Mouse (Mus musculus): ENCODE results near the gene B020031M17Rik. TPM values are rescaled to one million over a fixed set of nuclear protein-coding genes. Genes with fewer than 3 reads are reported as not detected.

Gene B020031M17Rik
- total RNA-seq (2023) = not detected

GRCm38 (mm10) chr13:119950706-119951105 is at the start of gene B020031M17Rik:
B020031M17Rik (minus strand) TSS chr13:119950806.

GRCm38 (mm10) chr13:119929172-119929571 is 21.4 kb downstream of the B020031M17Rik start, which contains the start of gene Gm21761:
Gm21761 (minus strand) TSS chr13:119929272.

Other genes starting within 250 kb of the B020031M17Rik start
- 1.2 TPM for gene Nim1k, start 194.9 kb downstream of the B020031M17Rik start, total RNA-seq (2023)
- 62.9 TPM for gene Zfp131, start 159.9 kb downstream of the B020031M17Rik start, total RNA-seq (2023)
- not detected for gene AF067063, start 120.6 kb downstream of the B020031M17Rik start, total RNA-seq (2023)
- not detected for gene D13Ertd608e, start 114.8 kb downstream of the B020031M17Rik start, total RNA-seq (2023)
- gene Tcstv1, start 56.0 kb downstream of the B020031M17Rik start, total RNA-seq (2023) = not detected
- not detected for gene Gm21761, start 21.5 kb downstream of the B020031M17Rik start, total RNA-seq (2023)
- gene Gm36079, start 76.2 kb upstream of the B020031M17Rik start, total RNA-seq (2023) = not detected
- gene Gm21188, start 101.4 kb upstream of the B020031M17Rik start, total RNA-seq (2023) = not detected
- gene Gm20767, start 189.4 kb upstream of the B020031M17Rik start, total RNA-seq (2023) = not detected
- gene Gm21818, start 221.6 kb upstream of the B020031M17Rik start, total RNA-seq (2023) = not detected

Measured in CD4-positive naive resting alpha-beta T cell, adult 57 days (primary cell).